Mouse (Mus musculus): ENCODE results near the gene Pnkd. TPM values are rescaled to one million over a fixed set of nuclear protein-coding genes. Genes with fewer than 3 reads are reported as not detected.
A peak's percentile ranks its signal among the peaks of the same experiment; 100 is the strongest.

The Pnkd gene
- polyA plus RNA-seq, 1 experiment from 2014 or later = 133 TPM

DNA sequence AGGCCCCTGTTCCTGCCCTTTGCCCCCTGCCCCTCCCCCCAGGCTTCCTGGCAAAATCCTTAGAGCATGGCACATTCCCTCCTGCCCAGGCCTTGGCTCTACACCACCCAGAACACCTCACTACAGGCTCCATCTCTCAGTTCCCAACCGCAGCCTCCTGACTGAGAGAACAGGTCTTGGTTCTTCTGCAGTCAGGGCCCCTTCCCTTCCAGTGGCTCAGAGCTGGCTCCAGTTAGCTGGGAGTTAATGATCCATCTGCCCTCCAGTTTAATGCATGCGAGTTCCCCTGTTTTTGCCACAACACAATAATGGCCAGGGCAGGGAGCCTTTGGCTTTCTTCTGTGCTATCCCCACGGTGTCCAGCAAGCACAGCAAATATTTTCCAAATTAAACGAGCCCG lies 58.4 kb downstream of the Pnkd start:
- WGBS = 75% methylated on average over 5 of the region's 5 CpGs
- H3K27ac ChIP-seq (replicated peaks; ENCODE audit: low read depth, low read length) = no peak overlapping the region

DNA sequence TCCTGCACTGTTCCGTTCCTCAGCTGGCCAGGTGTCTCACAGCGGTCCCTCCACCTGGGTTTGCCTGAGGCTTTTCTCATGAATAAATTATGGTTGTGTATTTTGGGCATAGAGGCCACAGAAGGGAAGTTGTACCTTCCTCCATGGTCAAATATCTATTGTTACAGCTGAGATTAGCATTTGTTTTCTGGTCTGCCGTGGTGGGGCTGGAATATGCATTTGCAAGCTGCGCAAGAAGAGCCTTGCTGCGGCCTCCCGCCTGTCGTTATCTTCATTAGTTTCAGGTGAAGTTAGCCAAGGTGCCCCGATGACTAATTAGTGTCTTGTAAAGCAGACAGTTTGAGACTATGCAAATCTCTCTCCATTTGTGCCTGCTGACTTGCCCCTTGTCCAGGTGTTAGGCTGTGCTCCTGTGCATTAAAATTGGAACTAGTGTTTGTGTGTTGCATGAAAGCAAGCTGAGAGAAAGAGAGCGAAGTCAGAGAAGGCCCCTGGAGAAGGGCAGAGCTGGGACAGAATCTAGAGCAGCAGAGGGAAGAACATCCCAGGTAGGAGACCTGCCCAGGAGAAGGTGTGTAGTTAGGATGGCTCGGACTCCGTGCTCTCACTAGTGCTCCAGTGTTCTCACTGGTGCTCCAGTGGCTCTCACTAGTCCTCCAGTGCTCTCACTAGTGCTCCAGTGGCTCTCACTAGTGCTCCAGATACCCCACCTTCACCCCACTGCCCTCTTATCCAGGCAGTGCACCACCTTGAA lies 59.6 kb downstream of the Pnkd start:
- Histone ChIP-seq H3K27me3 (replicated peaks; ENCODE audit: control insufficient read depth, insufficient read depth, low read length) (no peaks in the 10 kb centered on the region), H3K27ac (replicated peaks; ENCODE audit: low read depth, low read length) (no peak overlapping the region), H3K9ac (ENCODE audit: low read depth, low read length) (no peak overlapping the region), H3K4me1 (ENCODE audit: control insufficient read depth, insufficient read depth, low read length) (no peaks in the 10 kb centered on the region), H3K4me2 (ENCODE audit: low read depth, low read length) (no peak overlapping the region), H3K36me3 (ENCODE audit: control insufficient read depth, insufficient read depth, low read length) (peaks cover 3% of the 10 kb centered on the region; the same call in 1 of the 2 replicates), H3K9me3 (ENCODE audit: control insufficient read depth, low read length) (no peaks in the 10 kb centered on the region), H3K4me3 (ENCODE audit: low read depth, low read length) (no peak overlapping the region)
- no peak for ATAC-seq (ENCODE audit: low read depth)
- DNase-seq (ENCODE audit: low spot score) = no peak
- WGBS = 75% methylated on average over 10 of the region's 11 CpGs

More for the DNA sequence above, 58.4 kb downstream of the Pnkd start:
- Histone ChIP-seq H3K4me1 (ENCODE audit: control insufficient read depth, insufficient read depth, low read length) (no peaks in the 10 kb centered on the region), H3K4me3 (ENCODE audit: low read depth, low read length) (no peak overlapping the region), H3K9ac (ENCODE audit: low read depth, low read length) (no peak overlapping the region), H3K4me2 (ENCODE audit: low read depth, low read length) (no peak overlapping the region), H3K27me3 (replicated peaks; ENCODE audit: control insufficient read depth, insufficient read depth, low read length) (no peaks in the 10 kb centered on the region), H3K36me3 (ENCODE audit: control insufficient read depth, insufficient read depth, low read length) (no peaks in the 10 kb centered on the region), H3K9me3 (ENCODE audit: control insufficient read depth, low read length) (no peaks in the 10 kb centered on the region)
- ATAC-seq (ENCODE audit: low read depth) (no peak), DNase-seq (ENCODE audit: low spot score) (no peak)

DNA sequence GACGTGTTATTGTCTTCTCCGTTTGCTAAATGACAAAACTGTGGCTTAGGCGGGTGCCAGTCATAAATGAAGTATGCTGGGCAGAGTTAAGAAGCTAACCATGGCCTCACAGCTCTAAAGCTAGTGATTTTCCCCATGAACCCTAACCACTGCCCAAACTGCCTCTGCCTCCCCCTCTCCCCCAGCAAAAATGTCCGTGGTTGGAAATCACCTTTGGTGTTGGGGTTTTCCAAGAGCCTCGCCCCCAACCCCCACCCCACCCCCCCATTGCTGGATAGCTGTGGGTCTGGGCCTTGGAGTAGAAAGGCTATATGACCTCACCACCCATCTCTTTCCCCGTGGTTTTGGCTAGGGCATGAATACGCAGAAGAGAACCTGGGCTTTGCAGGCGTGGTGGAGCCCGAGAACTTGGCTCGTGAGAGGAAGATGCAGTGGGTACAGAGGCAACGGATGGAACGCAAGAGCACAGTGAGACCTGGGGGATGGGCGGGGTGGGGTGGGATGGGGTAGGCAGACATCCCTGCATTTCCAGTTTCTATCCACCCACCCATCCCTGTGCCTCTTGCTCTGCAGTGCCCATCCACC lies 66.5 kb downstream of the Pnkd start:
- WGBS = 97% methylated on average over 13 of the region's 13 CpGs
- DNase-seq (ENCODE audit: low spot score) = no peak
- no peak overlapping the region for H3K4me3 ChIP-seq (ENCODE audit: low read depth, low read length)

DNA sequence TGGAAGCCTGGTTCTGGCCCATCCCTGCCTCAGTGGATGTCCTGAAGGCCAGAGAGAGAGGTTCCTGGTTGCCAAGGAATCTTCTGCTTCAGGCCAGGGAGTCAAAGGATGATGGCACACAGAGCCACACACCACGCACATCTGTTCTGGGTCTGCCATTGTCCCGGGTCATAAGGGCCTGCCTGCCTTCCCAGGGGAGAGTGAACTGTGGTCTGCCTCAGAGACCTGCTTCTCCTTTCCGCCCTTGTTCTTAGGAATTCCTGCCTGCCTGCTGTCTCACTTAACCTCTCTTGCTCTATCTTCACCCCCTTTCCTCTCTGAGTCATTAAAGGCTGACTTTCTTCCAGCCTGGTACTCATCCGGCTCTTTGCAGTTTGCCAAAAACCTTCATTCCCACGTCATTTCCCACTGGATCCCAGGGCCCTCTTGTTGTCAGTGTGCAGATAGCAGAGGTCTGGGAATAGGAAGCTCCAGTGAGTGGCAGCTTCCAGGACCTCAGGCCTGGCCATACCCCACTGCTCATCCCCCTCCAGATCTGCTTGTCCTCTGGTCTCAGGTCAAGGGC lies 67.9 kb downstream of the Pnkd start:
- Histone ChIP-seq H3K36me3 (ENCODE audit: control insufficient read depth, insufficient read depth, low read length) (peaks cover 16% of the 10 kb centered on the region; the same call in 1 of the 2 replicates), H3K27ac (replicated peaks; ENCODE audit: low read depth, low read length) (no peak overlapping the region), H3K4me3 (ENCODE audit: low read depth, low read length) (no peak overlapping the region), H3K9me3 (ENCODE audit: control insufficient read depth, low read length) (no peaks in the 10 kb centered on the region), H3K4me2 (ENCODE audit: low read depth, low read length) (no peak overlapping the region), H3K4me1 (ENCODE audit: control insufficient read depth, insufficient read depth, low read length) (no peaks in the 10 kb centered on the region), H3K9ac (ENCODE audit: low read depth, low read length) (no peak overlapping the region), H3K27me3 (replicated peaks; ENCODE audit: control insufficient read depth, insufficient read depth, low read length) (no peaks in the 10 kb centered on the region)
- DNase-seq (ENCODE audit: low spot score) = no peak
- WGBS = 72% methylated on average over 5 of the region's 5 CpGs
- ATAC-seq (ENCODE audit: low read depth) = no peak

More for the DNA sequence above, 66.5 kb downstream of the Pnkd start:
- no peaks in the 10 kb centered on the region for H3K9me3 ChIP-seq (ENCODE audit: control insufficient read depth, low read length)
- H3K27ac ChIP-seq (replicated peaks; ENCODE audit: low read depth, low read length) = no peak overlapping the region
- no peak overlapping the region for H3K4me2 ChIP-seq (ENCODE audit: low read depth, low read length)
- H3K9ac ChIP-seq (ENCODE audit: low read depth, low read length) = no peak overlapping the region
- H3K4me1 ChIP-seq (ENCODE audit: control insufficient read depth, insufficient read depth, low read length) = no peaks in the 10 kb centered on the region
- peaks cover 16% of the 10 kb centered on the region; the same call in 1 of the 2 replicates for H3K36me3 ChIP-seq (ENCODE audit: control insufficient read depth, insufficient read depth, low read length)
- ATAC-seq (ENCODE audit: low read depth) = no peak
- no peaks in the 10 kb centered on the region for H3K27me3 ChIP-seq (replicated peaks; ENCODE audit: control insufficient read depth, insufficient read depth, low read length)

DNA sequence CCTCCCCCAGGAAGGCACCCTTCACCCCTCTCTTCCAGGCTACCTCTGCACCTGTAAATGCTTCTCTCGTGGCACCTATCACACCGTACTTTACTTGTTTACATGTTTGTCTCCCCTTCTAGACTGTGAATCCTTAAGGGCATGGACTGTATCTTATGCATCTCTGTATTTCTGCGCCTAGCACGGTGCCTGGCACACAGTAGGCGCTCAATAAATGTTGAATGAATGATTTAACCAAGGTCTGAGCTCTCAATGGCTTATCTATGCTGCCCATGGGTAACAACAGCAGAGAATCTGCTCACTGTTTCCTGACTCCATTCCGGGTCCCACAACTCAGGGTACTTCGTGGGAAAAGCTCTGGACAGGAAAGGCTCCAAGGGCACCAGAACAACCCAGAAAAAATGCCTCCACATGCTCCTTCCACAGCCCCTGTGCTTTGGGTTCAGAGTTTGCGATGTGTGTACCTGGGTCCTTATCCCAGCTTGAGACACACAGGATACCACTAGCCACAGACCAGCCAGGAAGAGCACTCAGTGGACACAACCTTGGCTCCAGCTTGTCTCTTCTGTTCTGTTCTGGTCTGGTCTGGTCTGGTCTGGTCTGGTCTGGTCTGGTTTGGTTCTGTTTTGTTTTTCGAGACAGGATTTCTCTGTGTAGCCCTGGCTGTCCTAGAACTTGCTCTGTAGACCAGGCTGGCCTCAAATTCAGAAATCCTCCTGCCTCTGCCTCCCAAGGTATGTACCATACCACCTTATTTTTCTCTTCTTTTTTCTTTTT lies 68.9 kb downstream of the Pnkd start:
- peaks cover 16% of the 10 kb centered on the region; the same call in 1 of the 2 replicates for H3K36me3 ChIP-seq (ENCODE audit: control insufficient read depth, insufficient read depth, low read length)
- no peak overlapping the region for H3K9ac ChIP-seq (ENCODE audit: low read depth, low read length)
- ATAC-seq (ENCODE audit: low read depth) (no peak), DNase-seq (ENCODE audit: low spot score) (no peak)
- no peak overlapping the region for H3K27ac ChIP-seq (replicated peaks; ENCODE audit: low read depth, low read length)
- H3K4me2 ChIP-seq (ENCODE audit: low read depth, low read length) = no peak overlapping the region
- no peaks in the 10 kb centered on the region for H3K27me3 ChIP-seq (replicated peaks; ENCODE audit: control insufficient read depth, insufficient read depth, low read length)
- no peaks in the 10 kb centered on the region for H3K9me3 ChIP-seq (ENCODE audit: control insufficient read depth, low read length)
- H3K4me3 ChIP-seq (ENCODE audit: low read depth, low read length) = no peak overlapping the region
- 91% methylated on average over 9 of the region's 9 CpGs for WGBS
- no peaks in the 10 kb centered on the region for H3K4me1 ChIP-seq (ENCODE audit: control insufficient read depth, insufficient read depth, low read length)

DNA sequence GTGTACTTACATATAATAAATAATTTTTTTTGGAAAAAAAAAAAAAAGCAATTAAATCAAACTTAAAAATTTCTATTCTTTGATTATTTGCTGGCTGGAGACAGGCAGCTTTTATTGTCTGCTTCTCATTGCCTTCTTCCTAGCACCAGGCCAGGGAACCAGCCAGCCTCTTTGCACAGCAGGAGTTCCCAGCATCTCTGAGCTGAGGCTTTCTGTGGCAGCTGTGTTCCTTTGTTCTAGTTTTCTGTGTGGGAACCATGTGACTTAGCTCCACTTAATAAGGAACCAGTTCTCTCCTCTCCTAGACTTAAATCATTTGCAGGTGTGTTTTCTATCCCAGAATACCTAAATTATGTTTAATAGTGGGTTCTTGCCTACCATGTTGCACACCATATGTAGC lies 72.8 kb downstream of the Pnkd start:
- Histone ChIP-seq H3K4me2 (ENCODE audit: low read depth, low read length) (no peak overlapping the region), H3K27ac (replicated peaks; ENCODE audit: low read depth, low read length) (no peak overlapping the region), H3K9me3 (ENCODE audit: control insufficient read depth, low read length) (no peaks in the 10 kb centered on the region), H3K27me3 (replicated peaks; ENCODE audit: control insufficient read depth, insufficient read depth, low read length) (no peaks in the 10 kb centered on the region), H3K9ac (ENCODE audit: low read depth, low read length) (no peak overlapping the region), H3K36me3 (ENCODE audit: control insufficient read depth, insufficient read depth, low read length) (0 out of 2 replicates have a peak, but pooled peaks cover 2% of the 10 kb centered on the region), H3K4me3 (ENCODE audit: low read depth, low read length) (no peak overlapping the region), H3K4me1 (ENCODE audit: control insufficient read depth, insufficient read depth, low read length) (no peaks in the 10 kb centered on the region)
- DNase-seq (ENCODE audit: low spot score) (no peak), ATAC-seq (ENCODE audit: low read depth) (no peak)

DNA sequence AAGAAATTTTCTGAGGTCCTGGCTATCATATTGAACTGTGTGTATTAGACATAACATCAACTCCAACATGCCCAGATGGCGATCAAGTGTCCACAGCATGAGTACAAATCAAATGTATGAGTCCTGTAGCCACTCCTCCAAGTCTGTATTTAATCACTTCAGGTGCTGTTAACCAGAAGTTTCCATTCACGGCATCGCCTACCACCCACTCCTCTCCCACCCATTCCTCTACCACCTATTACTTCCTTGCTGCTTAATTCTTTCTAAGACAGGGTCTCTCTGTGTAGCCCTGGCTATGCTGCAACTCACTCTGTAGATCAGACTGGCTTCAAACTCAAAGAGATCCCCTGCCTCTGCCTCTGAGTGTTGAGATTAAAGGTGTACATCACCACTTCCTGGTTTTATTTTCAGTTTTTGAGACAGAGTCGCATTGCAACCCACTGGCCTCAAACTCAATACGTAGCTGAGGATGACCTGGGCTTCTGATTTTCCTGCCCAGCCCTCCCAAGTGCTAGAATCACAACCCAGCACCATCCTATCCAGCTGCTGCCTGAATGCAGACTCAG lies 75.3 kb downstream of the Pnkd start:
- H3K9me3 ChIP-seq (ENCODE audit: control insufficient read depth, low read length) = no peaks in the 10 kb centered on the region
- ATAC-seq (ENCODE audit: low read depth) (no peak), DNase-seq (ENCODE audit: low spot score) (no peak)
- H3K27me3 ChIP-seq (replicated peaks; ENCODE audit: control insufficient read depth, insufficient read depth, low read length) = no peaks in the 10 kb centered on the region
- no peak overlapping the region for H3K4me2 ChIP-seq (ENCODE audit: low read depth, low read length)
- H3K9ac ChIP-seq (ENCODE audit: low read depth, low read length) = no peak overlapping the region
- H3K27ac ChIP-seq (replicated peaks; ENCODE audit: low read depth, low read length) = no peak overlapping the region
- no peak overlapping the region for H3K4me3 ChIP-seq (ENCODE audit: low read depth, low read length)
- H3K36me3 ChIP-seq (ENCODE audit: control insufficient read depth, insufficient read depth, low read length) = no peaks in the 10 kb centered on the region
- WGBS = 80% methylated on average over 5 of the region's 5 CpGs
- no peaks in the 10 kb centered on the region for H3K4me1 ChIP-seq (ENCODE audit: control insufficient read depth, insufficient read depth, low read length)

DNA sequence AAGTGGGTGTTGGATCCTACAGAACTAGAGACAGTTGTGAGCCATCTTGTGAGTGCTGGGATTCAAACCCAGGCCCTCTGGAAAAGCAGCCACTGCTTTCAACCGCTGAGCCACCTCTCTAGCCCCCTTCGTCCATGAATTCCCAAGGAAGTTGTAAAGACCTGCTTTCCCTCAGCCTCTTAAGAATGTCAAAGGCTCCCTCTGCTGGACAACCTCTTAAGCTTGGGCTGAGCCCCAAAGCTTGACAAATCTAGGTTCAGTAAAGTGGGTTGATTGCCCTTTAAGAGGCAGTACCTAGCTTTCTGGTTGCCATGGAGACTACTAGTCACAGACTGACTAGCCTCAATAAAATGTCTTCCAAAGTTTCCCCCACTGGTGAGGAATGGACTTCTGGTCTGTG lies 77.1 kb downstream of the Pnkd start, which contains the start of gene Catip:
TSS of gene Catip (plus strand) at position 297 of the 400 bp plus-strand sequence.
- Histone ChIP-seq H3K27me3 (replicated peaks; ENCODE audit: control insufficient read depth, insufficient read depth, low read length) (no peaks in the 10 kb centered on the region), H3K36me3 (ENCODE audit: control insufficient read depth, insufficient read depth, low read length) (no peaks in the 10 kb centered on the region), H3K4me1 (ENCODE audit: control insufficient read depth, insufficient read depth, low read length) (no peaks in the 10 kb centered on the region), H3K9ac (ENCODE audit: low read depth, low read length) (0 out of 2 replicates have a peak within 1 kb of the TSS, but pooled peaks have one; percentile 19), H3K4me2 (ENCODE audit: low read depth, low read length) (peak within 1 kb of the TSS; percentile 14; the same call in 1 of the 2 replicates), H3K4me3 (ENCODE audit: low read depth, low read length) (no peak within 1 kb of the TSS), H3K9me3 (ENCODE audit: control insufficient read depth, low read length) (no peaks in the 10 kb centered on the region), H3K27ac (replicated peaks; ENCODE audit: low read depth, low read length) (0 out of 2 replicates have a peak within 1 kb of the TSS, but pooled peaks have one; percentile 4)
- peak; percentile 69 for ATAC-seq (ENCODE audit: low read depth)
- 0% methylated on average over 2 of the region's 2 CpGs for WGBS
- peak; percentile 95 for DNase-seq (ENCODE audit: low spot score)

Measured in embryonic facial prominence, embryonic 14.5 days (tissue).